9 mouse cellular contexts compared by ENCODE assay signal in genomic region chr7:75669416-75669815, GRCm38 (mm10).
A peak's percentile ranks its signal among the peaks of the same experiment; 100 is the strongest.
DNase-seq lines count a peak whose midpoint lies in the region; TF ChIP-seq lines count a peak whose summit lies in the region.
"Had no signal": no experiment of that assay in that cellular context is flagged by ENCODE, and none has a peak within 500 bp of the region (broad histone marks: within the 10 kb centered on the region; RNA-seq: fewer than 3 reads in every experiment).

No protein-coding gene starts in this region.

- H3K27ac ChIP-seq in liver, adult 2 months (replicated peaks; ENCODE audit: insufficient read depth, low read depth, low read length), result peak overlapping the region; percentile 54; the same call in 1 of the 2 replicates
- H3K27ac ChIP-seq in MEL (ENCODE audit: control insufficient read depth, low read depth, low read length), result peak overlapping the region; percentile 43; the same call in 1 of the 2 replicates

- TF ChIP-seq CTCF in liver, adult 2 months (IDR thresholded peaks at IDR 0.05; ENCODE audit: low read depth, low read length), result no peak
- no peak for TF ChIP-seq CTCF in MEL (IDR thresholded peaks at IDR 0.05 in 2 of 3, conservative IDR thresholded peaks at IDR 0.05 in 1 of 3; ENCODE audit: control insufficient read depth in 1 of 3, insufficient read depth in 1 of 3, low read depth in 2 of 3, low read length in 3 of 3, poor library complexity in 1 of 3, severe bottlenecking in 1 of 3)

- H3K9ac ChIP-seq in liver, adult 2 months (ENCODE audit: low read depth, low read length), result no peak overlapping the region
- H3K9ac ChIP-seq in MEL (ENCODE audit: control insufficient read depth, low read depth, low read length, poor library complexity, severe bottlenecking), result peak overlapping the region; percentile 42

- no peak for TF ChIP-seq EP300 in MEL (IDR thresholded peaks at IDR 0.05; ENCODE audit: low read depth in 1 of 2, low read length in 2 of 2)

- H3K4me3 ChIP-seq in liver, adult 2 months (ENCODE audit: insufficient read depth, low read depth, low read length), result no peak overlapping the region
- peak overlapping the region; percentile 20 to 36; a peak in 2 of 4 replicates for H3K4me3 ChIP-seq in MEL (ENCODE audit: control insufficient read depth in 1 of 2, insufficient read depth in 1 of 2, low read depth in 2 of 2, low read length in 2 of 2)

- H3K27me3 ChIP-seq in liver, adult 2 months (ENCODE audit: control insufficient read depth, insufficient read depth, low read length), result no peaks in the 10 kb centered on the region
- H3K27me3 ChIP-seq in MEL (ENCODE audit: control insufficient read depth in 1 of 2, insufficient read depth in 2 of 2, low read length in 2 of 2), result no peaks in the 10 kb centered on the region

- TF ChIP-seq POLR2A in liver, adult 2 months (IDR thresholded peaks at IDR 0.05; ENCODE audit: extremely low read depth, insufficient read depth, low read length), result no peak
- TF ChIP-seq POLR2A in MEL (IDR thresholded peaks at IDR 0.05; ENCODE audit: control insufficient read depth in 1 of 2, insufficient read depth in 1 of 2, low read depth in 1 of 2, low read length in 2 of 2, poor library complexity in 1 of 2), result no peak

- H3K4me1 ChIP-seq in liver, adult 2 months (ENCODE audit: control insufficient read depth, insufficient read depth, low read length), result peaks cover 14% of the 10 kb centered on the region
- peaks cover 6 to 10% of the 10 kb centered on the region in 2 experiments for H3K4me1 ChIP-seq in MEL (ENCODE audit: control insufficient read depth in 1 of 2, insufficient read depth in 2 of 2, low read length in 2 of 2)

- peaks cover 10% of the 10 kb centered on the region; the same call in 1 of the 2 replicates for H3K79me2 ChIP-seq in liver, adult 2 months (ENCODE audit: control insufficient read depth, insufficient read depth, low read length)
- no peaks in the 10 kb centered on the region for H3K79me2 ChIP-seq in MEL (ENCODE audit: control insufficient read depth, insufficient read depth, low read length, poor library complexity)

- no peak for DNase-seq in liver, adult 2 months (ENCODE audit: extremely low read depth, low read depth, low spot score)
- no peak for DNase-seq in liver
- peak; percentile 44 for DNase-seq in MEL (ENCODE audit: low read depth, low spot score)
- peak; percentile 65 for DNase-seq in induced T-regulatory cell, adult 2 months (ENCODE audit: low read depth)
- DNase-seq in naive thymus-derived CD4-positive, alpha-beta T cell, adult 2 months (ENCODE audit: low read depth), result peak; percentile 46
- DNase-seq in layer of hippocampus, adult 8-10 months (ENCODE audit: low spot score in 2 of 2), result no peak
- no peak for DNase-seq in frontal cortex, postnatal 25 days (ENCODE audit: low spot score in 2 of 2)
- DNase-seq in adrenal gland, postnatal 25 days, result no peak
- DNase-seq: cerebellum, adult 11 months had no signal

- H3K36me3 ChIP-seq in liver, adult 2 months (ENCODE audit: control insufficient read depth, insufficient read depth, low read length), result peaks cover 19% of the 10 kb centered on the region
- peaks cover 0 to 10% of the 10 kb centered on the region in 2 experiments; a peak in 2 of 4 replicates for H3K36me3 ChIP-seq in MEL (ENCODE audit: control insufficient read depth in 1 of 2, insufficient read depth in 2 of 2, low read length in 2 of 2)

- no peaks in the 10 kb centered on the region for H3K9me3 ChIP-seq in MEL (replicated peaks; ENCODE audit: insufficient read depth, low read length)

- TF ChIP-seq RAD21 in MEL (IDR thresholded peaks at IDR 0.05; ENCODE audit: low read depth, low read length), result no peak

- 56% methylated on average over 6 of the region's 6 CpGs for WGBS in liver, adult 2 months

TF ChIP-seq in MEL, 35 proteins besides CTCF, POLR2A, EP300 and RAD21:
- TF ChIP-seq MYC (IDR thresholded peaks at IDR 0.05; ENCODE audit: low read depth, low read length) (0 out of 2 replicates have a peak, but pooled peaks have one; percentile 44), TCF12 (IDR thresholded peaks at IDR 0.05; ENCODE audit: low read depth, low read length) (no peak), GATA1 (IDR thresholded peaks at IDR 0.05; ENCODE audit: low read depth, low read length) (0 out of 2 replicates have a peak, but pooled peaks have one; percentile 10), SIN3A (IDR thresholded peaks at IDR 0.05; ENCODE audit: low read length) (0 out of 2 replicates have a peak, but pooled peaks have one; percentile 12), KAT2A (conservative IDR thresholded peaks at IDR 0.05; ENCODE audit: low read depth, low read length) (no peak), MAX (IDR thresholded peaks at IDR 0.05; ENCODE audit: low read length) (peak; percentile 82)

Comparison
In these comparisons a context has a peak if more than half of its experiments do, and no peak if none do; other contexts are left out.
1. DNase-seq: peak in MEL (single experiment), induced T-regulatory cell, adult 2 months (single experiment) and naive thymus-derived CD4-positive, alpha-beta T cell, adult 2 months (single experiment); none in liver, adult 2 months (single experiment), liver (single experiment), layer of hippocampus, adult 8-10 months (0 of 2), frontal cortex, postnatal 25 days (0 of 2) and adrenal gland, postnatal 25 days (single experiment).